Mouse (Mus musculus) pancreas, adult 10 weeks (tissue): Measurements from ENCODE around the gene Gm5148. TPM values are rescaled to one million over a fixed set of nuclear protein-coding genes. Genes with fewer than 3 reads are reported as not detected.

Experiments
- polyA plus RNA-seq: library from polyadenylated mRNA; stranded (reverse); fragments of 350-450 nt; fragmentation: Illumina TruSeq; extraction: RNeasy Lipid Tissue Mini Kit (QIAGEN cat#74804); gene quantifications from one replicate; pipeline ENCODE4 v1.2.3, GENCODE M21; 2015; ENCODE audit warnings: low read depth, low replicate concordance; ENCODE audit not compliant: insufficient read depth

Gm5148 gene
- not detected for polyA plus RNA-seq

DNA sequence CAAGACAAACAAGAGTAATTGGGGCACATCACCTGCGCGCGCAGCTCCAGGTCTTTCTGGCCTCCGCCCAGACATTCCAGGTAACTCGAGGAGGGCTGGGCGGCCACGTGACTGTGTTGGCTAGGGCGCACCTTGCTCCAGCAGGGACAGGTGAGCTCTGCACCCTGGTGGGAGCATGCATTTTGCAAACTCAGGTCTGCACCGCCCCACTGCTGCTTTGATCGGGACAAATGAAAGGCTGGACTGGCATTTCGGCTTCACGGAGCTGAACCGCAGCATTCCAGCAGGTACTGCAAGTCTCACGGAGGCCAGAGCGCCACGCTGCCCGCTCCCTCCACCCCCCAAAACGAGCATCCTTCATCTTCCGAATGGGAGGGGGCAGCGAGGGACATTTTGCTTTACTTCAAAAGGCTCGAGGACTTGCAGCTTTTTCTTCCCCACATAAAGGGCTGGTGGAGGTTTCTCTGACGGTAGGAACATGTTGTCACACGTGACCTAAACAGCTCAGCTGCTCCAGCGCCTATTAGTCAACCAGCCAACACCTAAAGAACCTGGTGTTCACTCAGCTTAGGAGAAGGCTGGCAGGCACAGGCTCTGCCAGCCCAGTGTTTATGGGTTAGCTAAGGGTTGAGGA, at the start of gene Gm5148:
Gm5148 (minus strand) TSS at position 320 of the 634 bp plus-strand sequence.

Other genes starting within 250 kb of the Gm5148 start
- gene Spry1, start 84.5 kb downstream of the Gm5148 start, polyA plus RNA-seq = 7.4 TPM